Mouse (Mus musculus) layer of hippocampus, postnatal 14 days (tissue): ENCODE measurements at regions not wholly inside any gene's neighbourhood (a gene's known extent, or its start where the extent isn't known, plus 50 kb on each side); places are given as distances from the start of the nearest gene placed in this dataset.
"Not testable (repeated sequence)": the region's sequence is repeated elsewhere in the genome, so short reads cannot be mapped to it uniquely, and the experiment has no call there.

ENCODE experiments used
- DNase-seq, 2 experiments: peaks; one replicate each; pipeline ENCODE4 v3.0.0; 2021 to 2022; ENCODE audit warnings: low spot score in 2 of 2, mixed read lengths in 1 of 2

- no peak for DNase-seq
Observed at GRCm38 (mm10) chr11:111945806-111946205, 836.2 kb upstream of the Sox9 start.

GRCm38 (mm10) chr11:111947671-111948070 lies 834.4 kb upstream of the Sox9 start:
- no peak for DNase-seq

- no peak for DNase-seq
Observed at GRCm38 (mm10) chr11:111953421-111953820, 828.6 kb upstream of the Sox9 start.

GRCm38 (mm10) chr11:111957721-111958287 lies 824.2 kb upstream of the Sox9 start:
- no peak for DNase-seq

GRCm38 (mm10) chr11:111961047-111961837 lies 820.8 kb upstream of the Sox9 start:
- DNase-seq, result peak; percentile 4 to 6

GRCm38 (mm10) chr11:111961846-111962245 lies 820.2 kb upstream of the Sox9 start:
- no peak for DNase-seq

GRCm38 (mm10) chr11:111964066-111964465 lies 818.0 kb upstream of the Sox9 start:
- DNase-seq, result no peak

GRCm38 (mm10) chr11:111966401-111966800 lies 815.6 kb upstream of the Sox9 start:
- DNase-seq, result no peak

- DNase-seq, result no peak
Observed at GRCm38 (mm10) chr11:111971001-111971400, 811.0 kb upstream of the Sox9 start.

- DNase-seq, result no peak
Observed at GRCm38 (mm10) chr11:111978667-111979066, 803.4 kb upstream of the Sox9 start.

GRCm38 (mm10) chr11:111996395-111996794 lies 785.6 kb upstream of the Sox9 start:
- peak in 1 of 2 experiments; percentile 7 for DNase-seq

- not testable (repeated sequence) for DNase-seq
Observed at GRCm38 (mm10) chr11:112010848-112011247, 771.2 kb upstream of the Sox9 start.

GRCm38 (mm10) chr11:112017906-112018305 lies 764.1 kb upstream of the Sox9 start:
- no peak for DNase-seq

GRCm38 (mm10) chr11:112028031-112028430 lies 754.0 kb upstream of the Sox9 start:
- no peak for DNase-seq

GRCm38 (mm10) chr11:112038741-112039140 lies 743.3 kb upstream of the Sox9 start:
- DNase-seq, result no peak

- DNase-seq, result no peak
Observed at GRCm38 (mm10) chr11:112044455-112044854, 737.6 kb upstream of the Sox9 start.

- DNase-seq, result no peak
Observed at GRCm38 (mm10) chr11:112045353-112045752, 736.7 kb upstream of the Sox9 start.

- DNase-seq, result no peak
Observed at GRCm38 (mm10) chr11:112050362-112050761, 731.7 kb upstream of the Sox9 start.

GRCm38 (mm10) chr11:112055591-112055990 lies 726.4 kb upstream of the Sox9 start:
- no peak for DNase-seq

- no peak for DNase-seq
Observed at GRCm38 (mm10) chr11:112067176-112067575, 714.8 kb upstream of the Sox9 start.

GRCm38 (mm10) chr11:112068821-112069220 lies 713.2 kb upstream of the Sox9 start:
- DNase-seq, result no peak

- DNase-seq, result peak in 1 of 2 experiments; percentile 47
Observed at GRCm38 (mm10) chr11:112071571-112071970, 710.5 kb upstream of the Sox9 start.

GRCm38 (mm10) chr11:112081386-112081785 lies 700.6 kb upstream of the Sox9 start:
- no peak for DNase-seq
